Mouse (Mus musculus): Measurements from ENCODE around the gene Nceh1. TPM values are rescaled to one million over a fixed set of nuclear protein-coding genes. Genes with fewer than 3 reads are reported as not detected.

Gene Nceh1
- polyA plus RNA-seq, 1 experiment: 137 TPM

DNA sequence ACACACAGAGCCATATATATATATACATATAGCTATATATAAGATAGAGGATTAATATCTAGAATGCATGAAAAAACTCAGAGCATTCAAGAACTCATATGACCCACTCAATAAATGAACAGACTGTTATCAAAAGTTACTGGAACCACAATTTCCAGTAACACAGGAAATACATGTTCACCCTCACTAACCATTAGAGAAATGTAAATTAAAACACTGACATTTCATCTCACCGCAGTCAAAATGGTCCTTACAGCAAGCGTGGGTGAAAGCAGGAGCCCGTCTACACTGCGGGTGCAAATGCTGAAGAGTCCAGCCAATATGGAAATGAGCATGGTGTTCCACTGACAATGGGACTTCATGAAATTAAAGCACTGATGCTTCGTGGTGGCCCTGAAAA lies 147.9 kb downstream of the Nceh1 start:
- H3K4me1 ChIP-seq (ENCODE audit: control insufficient read depth, insufficient read depth, low read length): no peaks in the 10 kb centered on the region
- H3K27ac ChIP-seq (ENCODE audit: insufficient read depth, low read depth, low read length): no peak overlapping the region
- no peak overlapping the region for H3K4me3 ChIP-seq (ENCODE audit: insufficient read depth, low read length)
- TF ChIP-seq POLR2A (IDR thresholded peaks at IDR 0.05; ENCODE audit: borderline replicate concordance, low read depth, low read length): no peak
- no peak for TF ChIP-seq CTCF (IDR thresholded peaks at IDR 0.05; ENCODE audit: low read depth, low read length)

Other genes with a start within 250 kb of the Nceh1 start
- 20.5 and 26.0 TPM in 2 replicates for gene Ect2, start 29.1 kb upstream of the Nceh1 start, polyA plus RNA-seq (2012; ENCODE audit: insufficient read depth, insufficient read length, missing spikeins)
- gene Tnfsf10, start 134.1 kb downstream of the Nceh1 start, polyA plus RNA-seq (2012; ENCODE audit: insufficient read depth, insufficient read length, missing spikeins): 2.0 and 2.8 TPM in 2 replicates
- gene Ghsr, start 188.4 kb downstream of the Nceh1 start, polyA plus RNA-seq (2012; ENCODE audit: insufficient read depth, insufficient read length, missing spikeins): not detected in 2 replicates

Data from bone marrow macrophage, adult 2 months (primary cell).